Mouse (Mus musculus): Measurements from ENCODE around the gene Grid2. TPM values are rescaled to one million over a fixed set of nuclear protein-coding genes. Genes with fewer than 3 reads are reported as not detected.

Gene Grid2
- polyA plus RNA-seq, 1 experiment from 2014 or later = 0.60 TPM

DNA sequence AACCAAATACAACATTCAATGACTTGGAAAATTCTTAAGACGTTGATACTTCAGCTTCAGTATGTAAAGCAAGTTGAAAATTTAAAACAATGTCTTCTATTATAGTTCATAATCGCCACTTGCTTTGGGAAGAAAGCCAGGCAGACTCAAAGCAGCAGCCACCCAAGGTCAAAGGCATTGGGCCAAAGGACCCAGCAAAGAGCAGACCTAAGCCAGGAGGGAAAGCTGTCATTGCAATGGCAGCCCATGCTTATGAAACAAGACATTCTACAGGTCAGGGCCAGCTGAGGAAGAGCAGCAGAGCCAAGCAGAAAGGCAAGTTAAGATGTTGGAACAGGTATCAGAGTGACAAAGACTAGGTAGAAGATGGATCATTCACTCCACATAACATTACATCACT, 1448.0 kb downstream of the Grid2 start:
- no peak overlapping the region for H3K9ac ChIP-seq (ENCODE audit: low read depth, low read length)
- H3K27me3 ChIP-seq (ENCODE audit: control insufficient read depth, insufficient read depth, low read length) = no peaks in the 10 kb centered on the region
- no peak overlapping the region for H3K4me3 ChIP-seq (ENCODE audit: low read length)
- H3K4me2 ChIP-seq (replicated peaks; ENCODE audit: low read depth, low read length) = no peak overlapping the region
- no peak for ATAC-seq (ENCODE audit: low FRiP score, low TSS enrichment)
- no peaks in the 10 kb centered on the region for H3K9me3 ChIP-seq (ENCODE audit: control insufficient read depth, low read length)
- WGBS = 87% methylated on average over 2 of the region's 2 CpGs
- H3K36me3 ChIP-seq (ENCODE audit: control insufficient read depth, insufficient read depth, low read length) = no peaks in the 10 kb centered on the region
- no peak overlapping the region for H3K27ac ChIP-seq (ENCODE audit: low read depth, low read length)
- no peaks in the 10 kb centered on the region for H3K4me1 ChIP-seq (ENCODE audit: control insufficient read depth, insufficient read depth, low read length)

DNA sequence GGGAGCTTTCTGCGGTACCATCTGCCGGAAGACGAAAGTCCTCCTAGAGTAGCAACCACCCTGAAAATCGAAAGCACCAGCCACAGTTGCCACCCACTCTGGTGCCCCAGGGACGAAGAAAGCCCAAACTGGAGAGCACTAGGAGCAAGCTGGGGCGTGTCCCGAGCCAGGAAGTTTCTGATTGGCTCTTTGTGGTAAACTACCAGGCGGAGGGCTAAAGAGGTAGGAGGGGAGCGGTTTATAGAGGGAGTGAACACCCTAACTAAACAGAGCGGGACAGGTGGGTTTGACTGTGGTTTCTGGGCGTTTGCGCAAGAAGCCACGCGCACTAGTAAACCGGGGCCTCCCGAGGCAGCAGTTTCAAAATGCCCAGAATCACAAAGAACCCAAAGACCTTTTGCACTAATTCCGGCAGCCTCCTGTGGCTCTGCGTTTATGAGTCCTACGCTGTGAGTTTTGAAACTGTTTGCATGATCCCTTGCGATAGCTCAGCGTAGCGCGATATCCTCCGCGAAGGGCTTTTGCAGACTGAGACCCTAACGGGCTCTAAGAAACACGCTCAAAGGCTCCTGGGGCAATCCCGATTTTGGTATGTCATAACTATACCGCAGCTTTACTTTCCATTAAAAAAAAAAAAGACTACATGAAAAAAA, 1472.2 kb downstream of the Grid2 start:
- Histone ChIP-seq H3K36me3 (ENCODE audit: control insufficient read depth, insufficient read depth, low read length) (no peaks in the 10 kb centered on the region), H3K27me3 (ENCODE audit: control insufficient read depth, insufficient read depth, low read length) (peaks cover 63% of the 10 kb centered on the region), H3K27ac (ENCODE audit: low read depth, low read length) (no peak overlapping the region), H3K4me1 (ENCODE audit: control insufficient read depth, insufficient read depth, low read length) (peaks cover 12% of the 10 kb centered on the region; the same call in 1 of the 2 replicates), H3K9ac (ENCODE audit: low read depth, low read length) (no peak overlapping the region), H3K4me2 (replicated peaks; ENCODE audit: low read depth, low read length) (peak overlapping the region; percentile 57), H3K4me3 (ENCODE audit: low read length) (peak overlapping the region; percentile 42), H3K9me3 (ENCODE audit: control insufficient read depth, low read length) (no peaks in the 10 kb centered on the region)
- peak; percentile 18; the same call in 1 of the 2 replicates for ATAC-seq (ENCODE audit: low FRiP score, low TSS enrichment)
- WGBS = under 1% methylated on average over 29 of the region's 29 CpGs

DNA sequence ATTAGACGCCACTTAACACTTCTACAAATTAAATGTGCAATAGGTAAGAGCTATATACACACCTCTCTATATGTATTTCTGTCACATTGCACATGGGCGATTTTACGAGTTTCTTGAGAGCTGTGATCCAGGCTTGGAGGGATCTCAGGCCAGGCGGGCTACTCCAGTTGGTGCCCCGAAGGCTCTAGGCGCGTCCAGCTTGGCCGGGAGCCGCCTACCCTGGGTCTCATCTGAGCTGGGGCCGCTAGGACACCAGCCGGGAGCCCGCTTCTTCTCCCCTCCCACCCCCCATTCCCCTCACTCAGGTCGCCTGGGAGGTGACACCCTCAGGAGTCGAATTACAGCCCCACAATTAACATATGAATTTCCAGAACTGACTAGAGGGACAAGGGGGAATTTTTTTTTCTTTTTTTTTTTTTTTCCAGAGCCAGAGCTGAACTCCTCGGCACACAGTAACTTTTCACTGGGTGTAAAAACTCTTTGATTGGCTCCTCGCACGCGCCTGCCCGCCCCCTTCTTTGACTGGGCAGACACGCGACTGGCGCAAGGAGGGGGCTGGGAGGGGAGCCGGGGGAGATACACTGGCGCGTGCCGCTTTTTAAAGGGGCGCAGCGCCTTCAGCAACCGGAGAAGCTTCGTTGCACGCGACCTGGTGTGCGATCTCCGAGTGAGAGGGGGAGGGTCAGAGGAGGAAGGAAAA, 1473.0 kb downstream of the Grid2 start, which contains the start of gene Atoh1:
TSS of gene Atoh1 (plus strand) at position 627 of the 700 bp plus-strand sequence.
- peaks cover 12% of the 10 kb centered on the region; the same call in 1 of the 2 replicates for H3K4me1 ChIP-seq (ENCODE audit: control insufficient read depth, insufficient read depth, low read length)
- no peak within 1 kb of the TSS for H3K9ac ChIP-seq (ENCODE audit: low read depth, low read length)
- H3K4me2 ChIP-seq (replicated peaks; ENCODE audit: low read depth, low read length) = peak within 1 kb of the TSS; percentile 57
- no peak within 1 kb of the TSS for H3K27ac ChIP-seq (ENCODE audit: low read depth, low read length)
- peak; percentile 88 for ATAC-seq (ENCODE audit: low FRiP score, low TSS enrichment)
- H3K9me3 ChIP-seq (ENCODE audit: control insufficient read depth, low read length) = no peaks in the 10 kb centered on the region
- H3K4me3 ChIP-seq (ENCODE audit: low read length) = peak within 1 kb of the TSS; percentile 42
- no peaks in the 10 kb centered on the region for H3K36me3 ChIP-seq (ENCODE audit: control insufficient read depth, insufficient read depth, low read length)
- under 1% methylated on average over 34 of the region's 34 CpGs for WGBS
- peaks cover 71% of the 10 kb centered on the region for H3K27me3 ChIP-seq (ENCODE audit: control insufficient read depth, insufficient read depth, low read length)

DNA sequence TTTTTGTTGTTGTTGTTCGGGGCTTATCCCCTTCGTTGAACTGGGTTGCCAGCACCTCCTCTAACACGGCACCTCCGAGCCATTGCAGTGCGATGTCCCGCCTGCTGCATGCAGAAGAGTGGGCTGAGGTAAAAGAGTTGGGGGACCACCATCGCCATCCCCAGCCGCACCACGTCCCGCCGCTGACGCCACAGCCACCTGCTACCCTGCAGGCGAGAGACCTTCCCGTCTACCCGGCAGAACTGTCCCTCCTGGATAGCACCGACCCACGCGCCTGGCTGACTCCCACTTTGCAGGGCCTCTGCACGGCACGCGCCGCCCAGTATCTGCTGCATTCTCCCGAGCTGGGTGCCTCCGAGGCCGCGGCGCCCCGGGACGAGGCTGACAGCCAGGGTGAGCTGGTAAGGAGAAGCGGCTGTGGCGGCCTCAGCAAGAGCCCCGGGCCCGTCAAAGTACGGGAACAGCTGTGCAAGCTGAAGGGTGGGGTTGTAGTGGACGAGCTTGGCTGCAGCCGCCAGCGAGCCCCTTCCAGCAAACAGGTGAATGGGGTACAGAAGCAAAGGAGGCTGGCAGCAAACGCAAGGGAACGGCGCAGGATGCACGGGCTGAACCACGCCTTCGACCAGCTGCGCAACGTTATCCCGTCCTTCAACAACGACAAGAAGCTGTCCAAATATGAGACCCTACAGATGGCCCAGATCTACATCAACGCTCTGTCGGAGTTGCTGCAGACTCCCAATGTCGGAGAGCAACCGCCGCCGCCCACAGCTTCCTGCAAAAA, 1473.7 kb downstream of the Grid2 start:
- Histone ChIP-seq H3K27me3 (ENCODE audit: control insufficient read depth, insufficient read depth, low read length) (peaks cover 78% of the 10 kb centered on the region), H3K36me3 (ENCODE audit: control insufficient read depth, insufficient read depth, low read length) (no peaks in the 10 kb centered on the region), H3K4me2 (replicated peaks; ENCODE audit: low read depth, low read length) (peak overlapping the region; percentile 57), H3K4me1 (ENCODE audit: control insufficient read depth, insufficient read depth, low read length) (peaks cover 15% of the 10 kb centered on the region; the same call in 1 of the 2 replicates), H3K27ac (ENCODE audit: low read depth, low read length) (no peak overlapping the region), H3K9me3 (ENCODE audit: control insufficient read depth, low read length) (no peaks in the 10 kb centered on the region), H3K9ac (ENCODE audit: low read depth, low read length) (no peak overlapping the region), H3K4me3 (ENCODE audit: low read length) (peak overlapping the region; percentile 42)
- peak; percentile 67 for ATAC-seq (ENCODE audit: low FRiP score, low TSS enrichment)
- under 1% methylated on average over 53 of the region's 53 CpGs for WGBS

DNA sequence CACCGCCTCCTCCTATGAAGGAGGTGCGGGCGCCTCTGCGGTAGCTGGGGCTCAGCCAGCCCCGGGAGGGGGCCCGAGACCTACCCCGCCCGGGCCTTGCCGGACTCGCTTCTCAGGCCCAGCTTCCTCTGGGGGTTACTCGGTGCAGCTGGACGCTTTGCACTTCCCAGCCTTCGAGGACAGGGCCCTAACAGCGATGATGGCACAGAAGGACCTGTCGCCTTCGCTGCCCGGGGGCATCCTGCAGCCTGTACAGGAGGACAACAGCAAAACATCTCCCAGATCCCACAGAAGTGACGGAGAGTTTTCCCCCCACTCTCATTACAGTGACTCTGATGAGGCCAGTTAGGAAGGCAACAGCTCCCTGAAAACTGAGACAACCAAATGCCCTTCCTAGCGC, 1474.4 kb downstream of the Grid2 start:
- WGBS = 1% methylated on average over 19 of the region's 19 CpGs
- Histone ChIP-seq H3K4me2 (replicated peaks; ENCODE audit: low read depth, low read length) (peak overlapping the region; percentile 57), H3K4me1 (ENCODE audit: control insufficient read depth, insufficient read depth, low read length) (peaks cover 19% of the 10 kb centered on the region; the same call in 1 of the 2 replicates), H3K9me3 (ENCODE audit: control insufficient read depth, low read length) (no peaks in the 10 kb centered on the region), H3K9ac (ENCODE audit: low read depth, low read length) (no peak overlapping the region), H3K27ac (ENCODE audit: low read depth, low read length) (no peak overlapping the region), H3K4me3 (ENCODE audit: low read length) (peak overlapping the region; percentile 42), H3K27me3 (ENCODE audit: control insufficient read depth, insufficient read depth, low read length) (peaks cover 84% of the 10 kb centered on the region), H3K36me3 (ENCODE audit: control insufficient read depth, insufficient read depth, low read length) (no peaks in the 10 kb centered on the region)
- no peak for ATAC-seq (ENCODE audit: low FRiP score, low TSS enrichment)

DNA sequence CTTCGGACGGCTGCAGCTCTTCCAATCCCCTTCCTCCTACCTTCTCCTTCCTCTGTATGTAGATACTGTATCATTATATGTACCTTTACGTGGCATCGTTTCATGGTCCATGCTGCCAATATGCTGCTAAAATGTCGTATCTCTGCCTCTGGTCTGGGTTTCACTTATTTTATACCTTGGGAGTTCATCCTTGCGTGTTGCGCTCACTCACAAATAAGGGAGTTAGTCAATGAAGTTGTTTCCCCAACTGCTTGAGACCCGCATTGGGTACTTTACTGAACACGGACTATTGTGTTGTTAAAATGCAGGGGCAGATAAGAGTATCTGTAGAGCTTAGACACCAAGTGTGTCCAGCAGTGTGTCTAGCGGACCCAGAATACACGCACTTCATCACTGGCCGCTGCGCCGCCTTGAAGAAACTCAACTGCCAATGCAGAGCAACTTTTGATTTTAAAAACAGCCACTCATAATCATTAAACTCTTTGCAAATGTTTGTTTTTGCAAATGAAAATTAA, 1474.9 kb downstream of the Grid2 start:
- H3K9ac ChIP-seq (ENCODE audit: low read depth, low read length) = no peak overlapping the region
- ATAC-seq (ENCODE audit: low FRiP score, low TSS enrichment) = no peak
- no peak overlapping the region for H3K27ac ChIP-seq (ENCODE audit: low read depth, low read length)
- 1% methylated on average over 14 of the region's 14 CpGs for WGBS
- no peaks in the 10 kb centered on the region for H3K36me3 ChIP-seq (ENCODE audit: control insufficient read depth, insufficient read depth, low read length)
- H3K4me3 ChIP-seq (ENCODE audit: low read length) = no peak overlapping the region
- H3K4me1 ChIP-seq (ENCODE audit: control insufficient read depth, insufficient read depth, low read length) = peaks cover 19% of the 10 kb centered on the region; the same call in 1 of the 2 replicates
- H3K9me3 ChIP-seq (ENCODE audit: control insufficient read depth, low read length) = no peaks in the 10 kb centered on the region
- peaks cover 89% of the 10 kb centered on the region for H3K27me3 ChIP-seq (ENCODE audit: control insufficient read depth, insufficient read depth, low read length)
- no peak overlapping the region for H3K4me2 ChIP-seq (replicated peaks; ENCODE audit: low read depth, low read length)

DNA sequence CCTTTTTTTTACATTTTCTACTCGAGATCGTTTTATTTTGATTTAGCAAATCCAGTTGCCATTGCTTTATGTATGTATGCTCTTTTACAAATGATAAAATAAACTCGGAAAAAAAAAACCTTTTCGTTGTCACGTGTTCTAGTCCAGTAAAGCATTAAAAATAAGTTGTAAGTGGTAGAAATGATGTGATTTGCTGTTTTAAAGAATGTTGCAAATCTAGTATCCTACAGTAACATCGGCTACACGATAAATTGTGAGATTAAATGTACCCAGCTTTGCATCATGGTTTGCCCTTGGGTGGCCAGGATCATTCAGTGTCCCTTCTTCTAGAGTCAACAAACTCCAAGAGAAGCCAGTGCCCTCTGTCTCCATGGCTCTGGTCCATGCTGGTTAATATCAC, 1475.5 kb downstream of the Grid2 start:
- no peak for ATAC-seq (ENCODE audit: low FRiP score, low TSS enrichment)
- H3K4me2 ChIP-seq (replicated peaks; ENCODE audit: low read depth, low read length) = no peak overlapping the region
- H3K9ac ChIP-seq (ENCODE audit: low read depth, low read length) = no peak overlapping the region
- H3K27ac ChIP-seq (ENCODE audit: low read depth, low read length) = no peak overlapping the region
- peaks cover 19% of the 10 kb centered on the region; the same call in 1 of the 2 replicates for H3K4me1 ChIP-seq (ENCODE audit: control insufficient read depth, insufficient read depth, low read length)
- peaks cover 94% of the 10 kb centered on the region for H3K27me3 ChIP-seq (ENCODE audit: control insufficient read depth, insufficient read depth, low read length)
- WGBS = 4% methylated on average over 7 of the region's 7 CpGs
- no peaks in the 10 kb centered on the region for H3K36me3 ChIP-seq (ENCODE audit: control insufficient read depth, insufficient read depth, low read length)
- H3K4me3 ChIP-seq (ENCODE audit: low read length) = no peak overlapping the region
- no peaks in the 10 kb centered on the region for H3K9me3 ChIP-seq (ENCODE audit: control insufficient read depth, low read length)

DNA sequence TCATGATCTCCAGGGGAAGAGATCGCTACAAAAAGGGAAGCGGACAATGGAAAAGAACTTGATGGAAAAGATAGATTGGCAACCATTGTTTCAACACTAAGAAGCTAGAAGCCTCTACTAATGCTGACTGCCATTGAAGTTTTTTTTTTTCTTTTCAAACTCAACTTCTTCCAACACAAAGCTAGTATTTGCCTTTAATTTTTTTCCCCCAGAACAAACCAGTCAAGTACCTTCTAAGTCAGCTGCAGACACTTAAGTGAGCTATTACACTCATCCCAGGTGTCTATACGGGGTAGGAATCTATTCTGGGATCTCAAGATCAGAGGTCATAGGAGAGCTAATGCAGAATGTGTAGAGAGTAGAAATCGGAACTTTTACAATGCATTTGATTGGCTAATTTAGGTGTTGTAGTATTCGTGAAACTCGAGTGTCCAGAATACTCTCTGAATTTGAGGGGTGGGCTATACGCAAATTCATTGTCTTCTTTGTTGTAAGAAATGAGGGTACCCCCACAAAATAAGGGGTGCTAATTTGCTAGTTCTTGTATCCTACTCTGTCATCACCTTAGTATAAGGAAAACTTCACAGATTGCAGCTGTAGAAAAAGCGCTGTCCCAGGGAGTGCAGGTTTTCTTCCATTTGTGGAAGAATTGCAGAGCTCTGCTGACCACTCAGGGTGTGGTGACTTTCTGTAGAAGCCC, 1476.1 kb downstream of the Grid2 start:
- Histone ChIP-seq H3K27ac (ENCODE audit: low read depth, low read length) (no peak overlapping the region), H3K4me3 (ENCODE audit: low read length) (no peak overlapping the region), H3K4me2 (replicated peaks; ENCODE audit: low read depth, low read length) (no peak overlapping the region), H3K9ac (ENCODE audit: low read depth, low read length) (no peak overlapping the region), H3K36me3 (ENCODE audit: control insufficient read depth, insufficient read depth, low read length) (no peaks in the 10 kb centered on the region), H3K4me1 (ENCODE audit: control insufficient read depth, insufficient read depth, low read length) (peaks cover 19% of the 10 kb centered on the region; the same call in 1 of the 2 replicates), H3K27me3 (ENCODE audit: control insufficient read depth, insufficient read depth, low read length) (peaks cover 95% of the 10 kb centered on the region), H3K9me3 (ENCODE audit: control insufficient read depth, low read length) (no peaks in the 10 kb centered on the region)
- WGBS = 3% methylated on average over 8 of the region's 8 CpGs
- ATAC-seq (ENCODE audit: low FRiP score, low TSS enrichment) = no peak

All from kidney, embryonic 14.5 days (tissue).